Mouse (Mus musculus): ENCODE measurements around the gene Olfr222.
"Not testable (repeated sequence)": the region's sequence is repeated elsewhere in the genome, so short reads cannot be mapped to it uniquely, and the experiment has no call there.

Gene Olfr222

DNA sequence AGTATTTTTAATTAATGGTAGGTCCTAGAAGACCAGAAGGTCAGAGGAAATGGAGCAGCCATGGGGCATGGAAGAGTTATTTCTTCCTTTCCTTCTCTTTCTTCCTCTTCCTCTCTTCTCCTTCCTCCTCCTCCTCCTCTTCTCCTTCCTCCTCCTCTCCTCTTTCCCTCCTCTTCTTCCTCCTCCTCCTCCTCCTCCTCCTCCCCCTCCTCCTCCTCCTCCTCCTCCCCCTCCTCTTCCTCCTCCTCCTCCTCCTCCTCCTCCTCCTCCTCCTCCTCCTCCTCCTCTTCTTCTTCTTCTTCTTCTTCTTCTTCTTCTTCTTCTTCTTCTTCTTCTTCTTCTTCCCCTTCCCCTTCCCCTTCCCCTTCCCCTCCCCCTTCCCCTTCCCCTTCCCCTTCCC lies at the start of gene Olfr222:
TSS of gene Olfr222 (minus strand) at position 101 of the 400 bp plus-strand sequence.
- DNase-seq (ENCODE audit: low spot score): not testable (repeated sequence)

DNA sequence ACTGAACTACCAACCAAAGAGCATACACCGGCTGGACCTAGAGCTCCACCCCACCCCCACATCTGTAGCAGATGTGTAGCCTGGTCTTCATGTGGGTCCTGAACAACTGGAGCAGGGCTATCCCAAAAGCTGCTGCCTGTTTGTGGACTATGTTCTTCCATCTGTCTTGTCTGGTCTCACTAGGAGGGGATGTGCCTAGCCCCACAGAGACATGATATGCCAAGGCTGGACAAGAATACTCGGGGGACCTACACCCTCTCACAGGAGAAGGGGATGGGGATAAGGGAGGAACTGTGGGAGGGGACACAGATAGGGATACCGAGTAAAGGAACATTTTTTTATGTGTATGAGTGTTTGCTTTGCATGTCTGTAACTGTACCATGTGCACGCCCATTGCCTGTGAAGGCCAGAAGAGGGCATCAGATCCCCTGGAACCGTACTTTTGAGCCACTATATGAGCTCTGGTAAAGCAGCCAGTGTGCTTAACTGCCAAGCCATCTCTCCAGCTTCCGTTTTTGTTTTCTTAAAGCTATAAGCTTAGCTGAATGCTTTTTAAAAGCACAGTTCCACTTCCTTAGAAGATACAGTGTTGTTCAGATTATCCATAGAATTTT lies 48.1 kb upstream of the Olfr222 start:
- DNase-seq (ENCODE audit: low spot score): peak; percentile 9

DNA sequence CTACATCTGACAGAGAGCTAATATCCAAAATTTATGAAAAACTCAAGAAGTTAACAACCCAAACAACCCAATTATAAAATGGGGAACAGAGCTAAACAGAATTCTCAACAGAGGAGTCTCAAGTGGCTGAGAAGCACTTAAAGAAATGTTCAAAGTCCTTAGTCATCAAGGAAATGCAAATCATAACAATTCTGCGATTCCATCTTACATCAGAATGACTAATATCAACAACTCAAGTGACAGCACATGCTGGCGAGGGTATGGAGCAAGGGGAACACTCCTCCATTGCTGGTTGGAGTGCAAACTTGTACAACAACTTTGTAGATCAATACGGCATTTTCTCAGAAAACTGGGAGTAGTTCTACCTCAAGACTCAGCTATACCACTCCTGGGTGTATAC lies 46.2 kb upstream of the Olfr222 start:
- no peak for DNase-seq (ENCODE audit: low spot score)

DNA sequence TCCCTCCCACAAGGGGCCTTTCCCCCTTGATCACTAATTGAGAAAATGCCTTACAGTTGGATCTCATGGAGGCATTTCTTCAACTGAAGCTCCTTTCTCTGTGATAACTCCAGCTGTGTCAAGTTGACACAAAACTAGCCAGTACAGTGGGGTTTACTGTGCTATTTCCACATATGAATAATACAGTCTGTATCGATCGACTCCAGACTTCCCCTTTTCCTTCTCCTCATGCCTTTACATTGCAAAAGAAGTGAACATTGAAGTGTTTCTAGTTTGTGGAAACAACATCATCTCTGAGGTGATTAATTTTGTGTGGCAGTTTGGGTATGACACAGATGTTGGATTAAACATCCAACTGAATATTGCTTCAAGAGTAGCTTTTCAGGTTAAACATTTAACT lies 41.0 kb upstream of the Olfr222 start:
- DNase-seq (ENCODE audit: low spot score): not testable (repeated sequence)

DNA sequence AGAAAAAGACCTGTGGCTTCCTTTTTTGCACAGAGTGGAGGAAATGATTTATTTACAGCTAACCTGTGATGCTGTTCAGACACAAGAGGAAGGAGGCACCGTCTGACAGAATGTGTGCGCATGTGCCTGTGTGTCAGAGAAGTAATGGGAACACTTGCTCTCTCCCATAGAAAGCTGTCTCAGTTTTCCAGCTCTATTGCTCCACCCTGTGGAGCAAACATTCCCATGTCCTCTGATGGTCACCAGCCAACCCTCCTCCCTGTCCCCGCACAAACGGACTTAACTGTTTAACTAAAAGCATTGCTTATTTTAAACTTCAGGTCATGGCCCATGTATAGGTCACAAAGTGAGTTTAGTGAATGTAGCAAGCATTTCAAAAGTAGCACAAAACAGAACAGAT lies 38.1 kb upstream of the Olfr222 start:
- no peak for DNase-seq (ENCODE audit: low spot score)

DNA sequence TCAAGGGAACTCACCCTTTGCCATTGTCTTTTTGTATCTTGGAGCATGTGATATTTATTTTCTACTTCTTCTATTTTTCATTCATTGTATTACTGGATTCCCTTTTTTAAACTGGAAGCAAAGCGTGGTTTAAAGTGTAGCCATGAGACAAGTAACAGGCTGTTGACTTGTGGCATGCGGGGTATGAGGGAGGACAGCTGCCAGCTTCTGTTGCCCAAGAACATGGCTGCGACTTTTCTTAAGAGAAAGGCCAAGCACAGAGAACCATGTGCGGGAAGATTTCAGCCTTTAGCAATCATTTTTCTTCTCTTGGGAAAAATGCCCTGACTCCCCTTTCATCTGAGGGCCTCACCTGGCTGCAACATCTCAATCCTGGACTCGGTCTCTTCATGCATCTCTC lies 35.6 kb upstream of the Olfr222 start:
- no peak for DNase-seq (ENCODE audit: low spot score)

DNA sequence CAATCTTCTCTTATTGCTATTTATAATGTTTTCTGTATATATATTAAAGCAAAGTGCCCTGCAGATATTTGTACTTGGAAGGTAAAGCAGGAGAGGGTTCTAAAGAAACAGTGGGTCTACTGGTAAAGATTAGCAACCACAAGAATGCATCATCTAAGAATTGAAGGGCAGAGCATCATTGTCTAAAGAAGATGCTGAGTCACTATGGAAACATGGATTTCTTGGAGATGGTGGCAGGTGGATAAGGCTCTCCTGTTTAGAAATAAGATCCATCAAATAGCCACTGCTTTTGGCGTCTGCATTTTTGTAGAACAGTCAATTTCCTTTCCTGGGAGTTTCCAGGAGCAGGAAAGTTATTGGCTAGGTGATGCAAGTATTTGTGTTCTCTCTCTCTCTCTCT lies 26.3 kb upstream of the Olfr222 start:
- no peak for DNase-seq (ENCODE audit: low spot score)

DNA sequence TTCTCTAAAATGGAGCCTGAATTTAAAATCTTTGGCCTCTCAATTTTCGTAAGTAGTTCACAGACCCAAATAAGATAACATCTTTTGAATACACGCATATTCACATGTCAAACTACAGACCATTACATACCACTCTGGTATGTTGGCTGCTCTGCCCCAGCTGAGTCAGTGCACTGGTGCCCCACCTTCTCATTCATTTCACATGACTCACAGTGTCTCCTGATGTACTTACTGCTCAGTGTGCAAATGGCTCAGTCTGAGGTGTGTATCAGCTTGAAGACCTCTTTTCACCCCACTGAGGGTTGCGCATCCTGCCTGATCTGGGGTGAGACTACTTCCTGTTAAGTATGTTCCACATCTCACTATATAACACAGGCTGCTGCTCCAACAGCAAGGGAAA lies 24.8 kb upstream of the Olfr222 start:
- DNase-seq (ENCODE audit: low spot score): no peak

DNA sequence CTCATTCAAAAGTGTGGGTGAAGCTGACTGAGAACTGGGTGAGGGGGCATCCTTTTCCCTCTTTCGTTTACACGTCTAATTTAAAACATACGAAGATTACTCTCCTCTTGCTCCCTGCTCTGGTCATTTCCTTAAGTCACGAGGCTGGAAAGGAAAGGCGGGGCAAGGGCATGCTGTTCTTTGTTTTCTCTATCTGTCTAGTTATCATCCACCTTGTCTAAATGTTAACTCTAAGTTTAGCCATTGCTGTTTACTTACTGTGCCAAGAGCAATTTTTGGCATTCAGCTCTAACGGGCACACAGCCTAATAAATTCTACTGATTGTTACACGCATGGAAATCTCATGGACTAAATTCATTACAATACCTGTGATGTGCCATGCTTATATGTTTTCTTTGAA lies 23.2 kb upstream of the Olfr222 start:
- DNase-seq (ENCODE audit: low spot score): no peak

DNA sequence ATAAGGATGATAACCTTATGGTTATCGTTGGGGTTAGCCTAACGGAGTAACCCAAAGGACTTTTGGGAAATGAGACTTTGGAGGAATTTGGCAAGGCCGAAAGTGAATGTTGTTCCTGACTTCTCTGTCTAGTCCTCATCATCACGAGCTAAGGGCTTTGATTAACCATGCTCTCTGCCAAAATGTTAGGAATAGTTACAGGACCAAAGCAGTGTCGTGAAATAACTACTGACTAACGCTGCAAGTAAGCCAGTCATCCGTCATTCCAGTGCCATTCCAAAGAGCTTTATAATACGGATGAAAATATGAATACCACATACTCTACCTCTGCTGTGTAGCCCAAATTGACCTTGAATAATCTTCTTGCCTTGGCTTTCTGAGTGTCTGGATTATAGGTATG lies 20.9 kb upstream of the Olfr222 start:
- DNase-seq (ENCODE audit: low spot score): no peak

DNA sequence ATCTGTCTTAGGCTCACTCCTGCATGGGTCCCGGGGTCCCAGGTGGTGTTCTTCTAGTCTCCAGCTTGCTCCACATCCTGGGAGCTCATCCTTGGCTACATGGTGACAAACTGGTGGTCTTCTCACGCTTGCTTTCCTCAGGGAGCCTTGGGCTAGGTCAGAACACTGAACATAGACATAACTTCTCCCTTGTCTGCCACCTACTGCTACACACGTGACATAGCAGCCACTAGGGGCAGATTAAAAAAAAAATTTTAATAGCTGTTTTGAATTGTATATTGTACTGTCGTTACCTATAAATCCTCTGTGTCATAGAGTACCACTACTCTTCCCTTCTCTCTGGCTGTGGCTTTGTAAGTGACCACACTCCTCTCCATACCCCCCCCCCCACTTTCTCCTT lies 20.1 kb upstream of the Olfr222 start:
- no peak for DNase-seq (ENCODE audit: low spot score)

DNA sequence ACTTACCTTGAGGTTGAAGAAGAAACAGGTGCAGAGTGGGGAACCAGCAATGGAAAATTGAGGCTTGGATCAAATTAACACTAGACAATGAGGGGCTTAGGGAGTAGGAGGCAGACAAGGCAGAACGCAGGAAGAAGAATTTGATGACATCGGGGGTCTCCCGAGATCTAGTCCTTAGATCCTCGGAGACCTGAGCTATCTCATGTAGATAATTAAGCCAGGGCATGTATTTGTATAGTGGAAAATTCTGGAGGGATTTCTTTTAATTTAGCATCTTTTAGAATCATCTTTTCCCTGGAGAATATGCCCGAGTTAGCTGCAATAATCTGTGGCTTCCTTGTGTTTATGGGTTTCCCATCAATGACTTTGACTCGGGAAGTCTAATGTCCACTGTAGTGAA lies 17.2 kb upstream of the Olfr222 start, which contains the start of gene Olfr223:
TSS of gene Olfr223 (minus strand) at position 101 of the 400 bp plus-strand sequence.
- DNase-seq (ENCODE audit: low spot score): no peak

DNA sequence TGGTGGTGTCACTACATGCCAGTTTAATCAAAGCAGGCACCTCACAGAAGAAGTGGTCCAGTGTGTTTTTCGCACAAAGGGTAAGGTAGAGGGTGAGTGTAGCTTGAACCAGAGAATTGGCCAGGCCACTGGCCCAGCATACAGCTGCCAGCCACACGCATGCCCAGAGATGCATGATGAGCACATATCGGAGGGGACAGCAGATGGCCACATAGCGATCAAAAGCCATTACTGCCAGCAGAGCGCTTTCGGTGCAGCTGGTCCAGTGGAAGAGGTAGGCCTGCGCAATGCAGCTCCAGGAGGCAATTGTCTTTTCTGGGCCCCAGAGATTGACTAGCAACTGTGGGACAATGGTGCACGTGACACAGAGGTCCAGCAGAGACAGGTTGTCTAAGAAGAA lies 13.5 kb upstream of the Olfr222 start:
- no peak for DNase-seq (ENCODE audit: low spot score)

DNA sequence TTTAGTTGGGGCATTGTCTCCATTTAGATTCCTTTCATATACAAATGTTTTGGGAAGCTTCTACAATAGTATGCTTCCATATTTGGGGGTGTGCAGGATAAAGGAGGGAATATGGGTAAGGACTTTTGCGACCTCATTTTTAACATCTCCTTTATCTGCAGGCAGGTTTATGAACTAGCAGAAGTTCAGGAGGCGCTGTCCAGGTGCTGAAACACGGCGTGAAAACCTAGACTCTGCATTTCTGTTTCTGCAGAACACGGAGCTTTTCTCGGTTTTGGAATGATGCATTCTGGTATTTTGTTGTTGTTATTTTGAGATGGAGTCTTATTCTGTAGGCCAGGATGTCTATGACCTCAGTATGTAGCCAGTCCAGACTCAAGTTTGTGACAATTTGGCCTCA lies 8.5 kb upstream of the Olfr222 start:
- no peak for DNase-seq (ENCODE audit: low spot score)

DNA sequence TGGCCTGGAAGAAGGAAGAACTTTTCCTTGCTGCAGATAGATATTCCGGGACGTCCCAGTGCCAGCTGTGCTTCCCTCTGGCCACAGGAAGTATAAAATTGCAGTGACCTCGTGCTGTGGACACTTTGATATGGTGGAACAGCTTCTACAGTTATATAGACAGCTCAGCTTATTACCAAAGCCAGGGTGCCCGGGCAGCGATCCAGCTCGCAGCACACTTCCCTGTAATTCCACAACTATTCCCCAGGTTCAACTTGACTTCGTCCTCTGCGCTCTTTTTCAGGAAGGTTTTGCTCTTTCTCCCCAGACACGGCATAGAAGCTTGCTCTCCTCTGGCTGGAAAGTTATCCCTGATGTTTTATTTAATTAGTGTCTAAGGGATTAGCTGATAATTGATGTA lies 309 bp downstream of the Olfr222 start:
- no peak for DNase-seq (ENCODE audit: low spot score)

DNA sequence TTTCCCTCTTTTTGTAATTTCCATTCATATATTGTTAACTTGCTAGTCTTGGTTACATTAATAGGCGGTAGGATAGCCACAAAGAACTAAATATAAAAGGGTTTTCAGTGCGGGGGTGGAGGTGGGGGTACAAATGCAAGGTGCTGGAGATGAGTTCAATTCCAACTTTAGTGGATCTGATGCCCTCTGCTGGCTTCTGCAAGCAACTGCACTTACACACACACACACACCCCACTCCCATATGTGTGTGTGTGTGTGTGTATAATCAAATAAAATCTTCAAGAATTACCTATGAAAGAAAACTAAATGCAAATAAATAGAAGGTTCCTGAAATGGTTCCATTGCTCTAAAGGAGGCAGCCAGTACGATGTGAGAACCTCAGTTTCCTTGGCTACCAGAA lies 6.7 kb downstream of the Olfr222 start:
- DNase-seq (ENCODE audit: low spot score): no peak

DNA sequence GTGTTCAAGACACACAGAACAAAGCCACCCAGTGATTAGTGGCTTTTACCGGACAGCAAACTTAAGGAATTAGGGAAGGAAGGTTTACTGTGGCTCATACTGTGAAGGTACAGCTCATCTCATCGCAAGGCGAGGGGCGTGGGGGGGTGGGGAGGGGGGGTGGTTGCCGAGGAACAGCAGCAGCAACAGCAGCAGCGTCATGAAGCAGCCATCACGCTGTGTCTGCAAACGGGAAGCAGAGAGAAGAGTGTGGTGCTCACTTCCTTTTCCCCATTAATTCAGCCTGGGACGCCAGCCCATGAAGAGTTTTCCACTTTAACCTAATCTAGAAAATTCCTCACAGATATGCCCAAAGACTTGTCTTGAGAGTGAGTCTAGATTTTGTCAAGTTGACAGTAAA lies 13.2 kb downstream of the Olfr222 start:
- DNase-seq (ENCODE audit: low spot score): no peak

DNA sequence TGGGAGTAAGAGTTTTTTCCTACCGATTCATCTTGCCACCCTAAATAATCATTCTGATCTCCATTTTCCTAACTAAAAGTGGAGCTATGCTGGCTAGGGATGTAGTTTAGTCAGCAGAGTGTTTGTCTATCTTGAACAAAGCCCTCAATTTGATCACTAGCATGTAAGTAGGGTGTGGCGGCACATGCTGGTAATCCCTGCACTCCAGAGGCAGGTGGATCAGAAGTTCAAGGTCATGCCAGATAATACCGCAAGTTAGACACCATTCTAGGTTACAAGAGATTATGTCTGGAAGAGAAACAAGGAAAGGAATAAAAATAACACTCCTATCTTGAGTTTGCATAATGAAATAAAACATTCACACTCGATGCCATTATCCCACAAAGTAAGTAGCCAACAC lies 13.7 kb downstream of the Olfr222 start:
- no peak for DNase-seq (ENCODE audit: low spot score)

DNA sequence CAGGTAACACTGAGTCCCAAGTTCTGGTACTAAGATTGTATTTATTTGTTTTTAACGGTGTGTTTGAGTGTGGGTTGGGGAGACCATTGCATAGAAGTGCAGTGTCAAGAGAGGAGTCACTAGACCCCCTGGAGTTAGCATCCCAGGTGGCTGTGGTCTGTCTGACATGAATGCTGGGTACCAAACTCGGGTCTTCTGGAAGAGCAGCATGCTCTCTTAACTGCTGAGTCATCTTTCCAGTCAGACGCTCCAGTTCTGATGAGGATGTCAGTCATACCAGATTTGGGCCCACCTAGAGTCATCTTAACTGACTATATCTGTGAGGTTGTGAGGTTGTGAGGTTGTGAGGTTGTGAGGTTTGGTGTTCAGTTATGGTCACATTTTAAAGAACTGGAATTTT lies 15.1 kb downstream of the Olfr222 start:
- DNase-seq (ENCODE audit: low spot score): no peak

DNA sequence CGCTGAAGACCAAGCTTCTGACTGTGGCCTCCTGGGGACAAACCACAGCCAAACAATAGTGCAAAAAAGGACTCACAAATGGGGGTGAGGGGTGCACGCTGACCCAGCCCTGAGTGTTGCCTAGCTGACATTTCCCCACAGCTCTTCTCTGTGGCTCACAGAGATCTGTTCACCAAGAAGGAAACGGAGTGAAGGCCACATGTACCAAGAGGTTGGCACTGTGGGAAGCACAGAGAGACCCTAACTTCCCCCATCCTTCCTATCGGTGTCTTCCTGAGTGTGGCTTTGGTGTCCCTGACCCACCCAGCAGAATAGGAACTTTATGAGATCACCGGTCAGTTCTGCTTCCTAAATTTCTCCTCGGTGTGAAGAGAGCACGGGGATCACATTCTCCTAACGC lies 21.5 kb downstream of the Olfr222 start:
- DNase-seq (ENCODE audit: low spot score): no peak

DNA sequence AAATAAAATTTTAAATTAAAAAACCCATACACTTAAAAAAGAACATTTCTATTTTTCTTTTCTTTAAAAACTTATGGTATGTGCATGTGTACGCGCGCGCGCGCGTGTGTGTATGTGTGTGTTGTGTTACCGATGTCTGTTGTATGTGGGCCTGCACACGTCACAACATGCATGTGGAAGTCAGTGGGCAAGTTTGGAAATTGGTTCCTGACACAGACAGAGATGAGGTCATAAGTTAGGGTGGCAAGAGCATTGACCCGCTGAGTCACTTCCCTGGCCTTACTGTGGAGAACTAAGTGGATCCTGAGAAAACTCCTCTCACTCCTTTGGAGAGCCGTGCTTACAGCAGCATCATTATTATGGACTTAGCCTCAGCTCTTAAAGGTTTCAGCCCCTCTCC lies 21.9 kb downstream of the Olfr222 start:
- DNase-seq (ENCODE audit: low spot score): no peak

DNA sequence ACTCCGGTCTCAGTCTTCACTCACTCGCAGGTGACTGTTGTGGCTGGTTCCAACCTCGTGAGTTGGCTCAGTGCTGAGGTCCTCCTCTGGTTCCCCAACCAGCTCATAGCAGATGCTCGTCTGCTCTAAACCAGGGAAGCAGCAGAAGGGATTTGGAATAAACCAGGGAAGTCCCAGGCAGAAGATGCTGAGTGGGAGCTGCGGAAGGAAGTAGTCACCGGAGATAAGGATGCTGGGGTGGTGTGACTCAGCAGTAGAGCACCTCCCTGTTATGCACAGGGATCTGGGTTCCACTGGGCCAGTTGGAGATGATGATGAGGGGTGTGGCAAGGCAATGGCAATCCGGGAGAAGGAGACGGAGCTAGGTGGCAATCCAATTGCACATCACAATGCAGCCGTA lies 32.0 kb downstream of the Olfr222 start:
- no peak for DNase-seq (ENCODE audit: low spot score)

DNA sequence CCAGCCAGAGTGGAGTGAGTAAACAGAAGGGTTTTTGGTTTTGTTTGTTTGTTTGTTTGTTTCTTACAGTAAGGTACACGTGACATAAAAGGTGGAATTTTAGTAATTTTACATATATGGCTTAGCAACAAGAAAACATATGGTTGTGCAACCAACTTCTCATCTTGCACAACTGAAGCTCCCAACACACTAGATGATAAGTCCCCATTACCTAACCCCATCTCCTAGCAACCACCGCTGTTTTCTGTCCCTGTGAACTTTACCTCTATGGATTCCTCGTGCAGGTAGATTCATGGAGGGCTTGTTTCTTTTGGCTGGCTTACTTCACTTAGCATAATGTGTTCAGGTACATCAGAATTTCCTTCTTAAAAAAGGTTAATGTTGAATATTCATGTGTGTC lies 32.7 kb downstream of the Olfr222 start:
- no peak for DNase-seq (ENCODE audit: low spot score)

DNA sequence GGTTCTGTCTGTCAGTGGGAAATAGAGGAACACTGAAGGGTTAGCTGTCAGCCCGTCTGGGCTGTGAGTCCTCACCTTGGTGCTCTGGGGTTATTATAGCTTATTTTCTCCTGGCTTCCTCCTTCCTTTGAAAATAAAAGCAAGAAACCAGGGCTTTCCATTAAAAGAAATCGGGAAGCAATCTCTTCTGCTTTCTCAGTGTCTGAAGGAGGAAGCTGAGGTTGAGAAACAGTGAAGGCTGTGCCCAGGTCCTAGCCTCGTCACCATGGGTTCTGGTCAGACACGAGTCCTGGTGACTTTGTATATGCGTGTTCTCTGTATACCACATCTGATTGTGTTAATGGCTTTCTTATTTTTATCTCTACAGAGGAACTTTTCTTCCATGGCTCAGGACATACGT lies 33.6 kb downstream of the Olfr222 start:
- DNase-seq (ENCODE audit: low spot score): no peak

DNA sequence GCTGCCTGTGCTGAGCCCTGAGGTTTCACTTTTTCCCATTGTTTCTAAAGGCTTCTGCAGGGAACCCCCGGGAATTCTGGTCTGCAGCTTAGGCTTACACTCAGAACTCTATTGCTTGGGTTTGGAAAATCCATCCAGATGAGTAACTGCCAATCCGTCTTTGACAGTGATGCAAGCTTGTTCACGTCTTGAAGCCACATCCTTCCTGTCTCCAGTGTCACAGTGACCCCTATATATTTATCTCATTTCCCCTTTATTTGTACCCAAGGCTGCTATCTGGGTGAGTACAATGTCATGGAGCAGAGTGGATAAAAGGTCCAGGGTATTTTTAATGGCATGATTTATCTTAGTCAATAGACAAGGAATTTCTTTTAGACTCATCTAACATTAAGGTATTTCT lies 34.7 kb downstream of the Olfr222 start, which contains the start of gene Nlrp3:
TSS of gene Nlrp3 (plus strand) at position 245 of the 400 bp plus-strand sequence.
- DNase-seq (ENCODE audit: low spot score): no peak
